9 mouse cellular contexts compared by ENCODE assay signal in the genomic region with DNA sequence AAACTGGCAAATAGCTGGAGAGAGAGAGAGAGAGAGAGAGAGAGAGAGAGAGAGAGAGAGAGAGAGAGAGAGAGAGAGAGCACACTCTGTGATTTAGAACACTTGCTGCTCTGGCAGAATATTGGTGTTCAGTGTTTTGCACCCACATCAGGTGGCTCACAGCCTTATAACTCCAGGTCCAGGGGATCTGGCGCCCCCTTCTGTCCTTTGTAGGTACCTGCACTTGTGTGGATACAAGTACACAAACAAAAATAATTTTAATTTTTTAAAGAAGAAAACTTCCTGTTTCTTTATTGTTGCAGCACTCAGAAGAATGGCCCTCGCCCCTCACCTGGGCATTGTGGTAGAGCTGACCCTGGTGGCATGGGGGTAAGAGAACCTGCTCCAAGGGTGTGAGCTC. TPM values are rescaled to one million over a fixed set of nuclear protein-coding genes. Genes with fewer than 3 reads are reported as not detected.
DNase-seq lines count a peak whose midpoint lies in the region; ATAC-seq and TF ChIP-seq lines count a peak whose summit lies in the region.
"Had no signal": no experiment of that assay in that cellular context is flagged by ENCODE, and none has a peak within 500 bp of the region (broad histone marks: within the 10 kb centered on the region; RNA-seq: fewer than 3 reads in every experiment).

No protein-coding gene starts in this region.

- H3K4me2 ChIP-seq in hindbrain, postnatal 0 days (ENCODE audit: low read depth, low read length) = no peak overlapping the region
- no peak overlapping the region for H3K4me2 ChIP-seq in hindbrain, embryonic 14.5 days (replicated peaks)
- H3K4me2 ChIP-seq in CH12.LX (ENCODE audit: insufficient read depth, low read depth, poor library complexity, severe bottlenecking) = no peak overlapping the region
- H3K4me2 ChIP-seq in forebrain, embryonic 15.5 days (replicated peaks) = no peak overlapping the region
- H3K4me2 ChIP-seq: limb, embryonic 15.5 days had no signal

- H3K79me2 ChIP-seq in CH12.LX (replicated peaks; ENCODE audit: control insufficient read depth, extremely low read depth, insufficient read depth, poor library complexity, severe bottlenecking) = no peaks in the 10 kb centered on the region

- no peaks in the 10 kb centered on the region for H3K9me3 ChIP-seq in hindbrain, postnatal 0 days (ENCODE audit: low read length)
- no peaks in the 10 kb centered on the region for H3K9me3 ChIP-seq in hindbrain, embryonic 14.5 days (ENCODE audit: control insufficient read depth, low read length)
- peaks cover 8% of the 10 kb centered on the region for H3K9me3 ChIP-seq in CH12.LX (replicated peaks; ENCODE audit: low read length)
- H3K9me3 ChIP-seq in hindbrain, embryonic 10.5 days = no peaks in the 10 kb centered on the region
- H3K9me3 ChIP-seq in forebrain, embryonic 15.5 days = no peaks in the 10 kb centered on the region
- H3K9me3 ChIP-seq: limb, embryonic 15.5 days had no signal

- in situ Hi-C loops in CH12.LX (cut with MboI; ENCODE audit: low pct_ligation_motif_present, low pct_unique_long_range_greater_than_20kb, low sequenced_read_pairs) = no loop called here

- no peaks in the 10 kb centered on the region for H3K36me3 ChIP-seq in hindbrain, postnatal 0 days (ENCODE audit: insufficient read depth, low read length)
- H3K36me3 ChIP-seq in hindbrain, embryonic 14.5 days (replicated peaks; ENCODE audit: control insufficient read depth, insufficient read depth) = no peaks in the 10 kb centered on the region
- H3K36me3 ChIP-seq in CH12.LX (replicated peaks in 1 of 2; ENCODE audit: control insufficient read depth in 1 of 2, insufficient read depth in 1 of 2, low read length in 1 of 2) = no peaks in the 10 kb centered on the region
- H3K36me3 ChIP-seq in hindbrain, embryonic 10.5 days = no peaks in the 10 kb centered on the region
- H3K36me3 ChIP-seq in forebrain, embryonic 15.5 days = no peaks in the 10 kb centered on the region
- H3K36me3 ChIP-seq: limb, embryonic 15.5 days had no signal

- H3K27ac ChIP-seq in hindbrain, postnatal 0 days = no peak overlapping the region
- H3K27ac ChIP-seq in hindbrain, embryonic 14.5 days = no peak overlapping the region
- no peak overlapping the region for H3K27ac ChIP-seq in CH12.LX (ENCODE audit: insufficient read depth, low read depth)
- H3K27ac ChIP-seq in hindbrain, embryonic 10.5 days = no peak overlapping the region
- no peak overlapping the region for H3K27ac ChIP-seq in forebrain, embryonic 15.5 days (replicated peaks)
- H3K27ac ChIP-seq: limb, embryonic 15.5 days had no signal

- ATAC-seq in hindbrain, postnatal 0 days = no peak
- ATAC-seq in hindbrain, embryonic 14.5 days (ENCODE audit: low FRiP score) = no peak
- no peak for ATAC-seq in forebrain, embryonic 15.5 days (replicated peaks)

- peak; percentile 84 for TF ChIP-seq RAD21 in CH12.LX (IDR thresholded peaks at IDR 0.05; ENCODE audit: low read depth, low read length)

- TF ChIP-seq EP300 in CH12.LX (IDR thresholded peaks at IDR 0.05; ENCODE audit: low read length) = no peak

- peak; percentile 43 for DNase-seq in hindbrain, postnatal 0 days (ENCODE audit: low spot score)
- no peak for DNase-seq in hindbrain, embryonic 14.5 days (ENCODE audit: low spot score)
- DNase-seq in CH12.LX (ENCODE audit: extremely low read depth) = peak; percentile 69
- peak; percentile 77 for DNase-seq in adrenal gland, postnatal 14 days
- DNase-seq in kidney, adult 9 months = peak; percentile 53
- peak; percentile 89 for DNase-seq in naive thymus-derived CD4-positive, alpha-beta T cell, adult 2 months (ENCODE audit: low read depth)
- no peak for DNase-seq in hindbrain, embryonic 10.5 days (ENCODE audit: low spot score)

- 15% methylated on average over 2 of the region's 2 CpGs for WGBS in hindbrain, postnatal 0 days
- WGBS in hindbrain, embryonic 14.5 days = 17% methylated on average over 2 of the region's 2 CpGs
- WGBS in hindbrain, embryonic 10.5 days = 24% methylated on average over 2 of the region's 2 CpGs
- WGBS in forebrain, embryonic 15.5 days = 21% methylated on average over 2 of the region's 2 CpGs

- H3K4me3 ChIP-seq in hindbrain, postnatal 0 days (ENCODE audit: low read length) = no peak overlapping the region
- no peak overlapping the region for H3K4me3 ChIP-seq in hindbrain, embryonic 14.5 days (replicated peaks; ENCODE audit: low read length)
- no peak overlapping the region for H3K4me3 ChIP-seq in CH12.LX (replicated peaks in 1 of 3; ENCODE audit: low read depth in 2 of 3, low read length in 2 of 3, poor library complexity in 1 of 3)
- H3K4me3 ChIP-seq in hindbrain, embryonic 10.5 days = no peak overlapping the region
- H3K4me3 ChIP-seq in forebrain, embryonic 15.5 days = no peak overlapping the region
- H3K4me3 ChIP-seq: limb, embryonic 15.5 days had no signal

- TF ChIP-seq CTCF in hindbrain, postnatal 0 days (IDR thresholded peaks at IDR 0.05; ENCODE audit: low read depth) = peak; percentile 66
- TF ChIP-seq CTCF in CH12.LX (conservative IDR thresholded peaks at IDR 0.05 in 1 of 2, IDR thresholded peaks at IDR 0.05 in 1 of 2; ENCODE audit: low read depth in 2 of 2, low read length in 2 of 2) = peak; percentile 44 to 91; a peak in 3 of 4 replicates

- H3K9ac ChIP-seq in hindbrain, postnatal 0 days (replicated peaks; ENCODE audit: low read length) = no peak overlapping the region
- H3K9ac ChIP-seq in hindbrain, embryonic 14.5 days = no peak overlapping the region
- no peak overlapping the region for H3K9ac ChIP-seq in CH12.LX (ENCODE audit: insufficient read depth, low read depth)
- no peak overlapping the region for H3K9ac ChIP-seq in forebrain, embryonic 15.5 days (replicated peaks)
- H3K9ac ChIP-seq: limb, embryonic 15.5 days had no signal

- H3K4me1 ChIP-seq in hindbrain, postnatal 0 days (ENCODE audit: insufficient read depth, low read length) = no peaks in the 10 kb centered on the region
- H3K4me1 ChIP-seq in hindbrain, embryonic 14.5 days (replicated peaks; ENCODE audit: control insufficient read depth, insufficient read depth, low read length) = no peaks in the 10 kb centered on the region
- H3K4me1 ChIP-seq in CH12.LX (ENCODE audit: control insufficient read depth in 1 of 2, insufficient read depth in 2 of 2) = peaks cover 13 to 25% of the 10 kb centered on the region in 2 experiments
- H3K4me1 ChIP-seq in hindbrain, embryonic 10.5 days (replicated peaks) = no peaks in the 10 kb centered on the region
- no peaks in the 10 kb centered on the region for H3K4me1 ChIP-seq in forebrain, embryonic 15.5 days

- no peak for TF ChIP-seq POLR2A in CH12.LX (IDR thresholded peaks at IDR 0.05; ENCODE audit: low read depth, low read length)

- dilution Hi-C loops in CH12.LX (cut with MboI; ENCODE audit: extremely low pct_ligation_motif_present, extremely low pct_unique_long_range_greater_than_20kb, low sequenced_read_pairs) = no loop called here

- H3K27me3 ChIP-seq in hindbrain, postnatal 0 days (ENCODE audit: insufficient read depth, low read length) = no peaks in the 10 kb centered on the region
- no peaks in the 10 kb centered on the region for H3K27me3 ChIP-seq in hindbrain, embryonic 14.5 days (ENCODE audit: control insufficient read depth, insufficient read depth, low read length)
- H3K27me3 ChIP-seq in CH12.LX (replicated peaks) = no peaks in the 10 kb centered on the region
- no peaks in the 10 kb centered on the region for H3K27me3 ChIP-seq in hindbrain, embryonic 10.5 days (ENCODE audit: insufficient read depth, poor library complexity, severe bottlenecking)
- no peaks in the 10 kb centered on the region for H3K27me3 ChIP-seq in forebrain, embryonic 15.5 days
- H3K27me3 ChIP-seq: limb, embryonic 15.5 days had no signal

TF ChIP-seq in CH12.LX, 34 proteins besides CTCF, POLR2A, EP300 and RAD21:
- TF ChIP-seq ZC3H11A (IDR thresholded peaks at IDR 0.05; ENCODE audit: low read depth, low read length) (peak; percentile 45), CHD2 (IDR thresholded peaks at IDR 0.05; ENCODE audit: low read length) (no peak), SMC3 (IDR thresholded peaks at IDR 0.05; ENCODE audit: low read depth, low read length) (peak; percentile 85)

RNA-seq across cellular contexts. Expression of gene Gramd1a, which starts 16.5 kb away (rescaled TPM):
- 256 and 258 TPM in 2 replicates for total RNA-seq in hindbrain, postnatal 0 days (2014; rRNA removed)
- 137 and 143 TPM in 2 replicates for polyA plus RNA-seq in hindbrain, postnatal 0 days (2015; fragmentation: Nextera tagmentation; extraction: Ambion mirVana)
- 191 and 198 TPM in 2 replicates for polyA plus RNA-seq in hindbrain, embryonic 14.5 days (2014; fragmentation: Nextera tagmentation; extraction: Ambion mirVana)
- total RNA-seq in CH12.LX (2012; rRNA removed) = 66.6 and 86.0 TPM in 2 replicates
- 45.7 and 49.5 TPM in 2 replicates for total RNA-seq in CH12.LX (2014; rRNA removed)
- polyA plus RNA-seq in CH12.LX (2012; ENCODE audit: insufficient read length, low read depth) = 70.0 and 90.7 TPM in 2 replicates
- 45.9 and 72.5 TPM in 2 replicates for total RNA-seq in adrenal gland, postnatal 14 days (2021)
- polyA plus RNA-seq in hindbrain, embryonic 10.5 days (2016; fragmentation: Nextera tagmentation; extraction: Ambion mirVana) = 111 and 144 TPM in 2 replicates
- 246 TPM in 2 replicates for polyA plus RNA-seq in forebrain, embryonic 15.5 days (2015; fragmentation: Nextera tagmentation; extraction: Ambion mirVana)

RNA-seq across cellular contexts. Expression of gene Scn1b, which starts 45.4 kb away (rescaled TPM):
- total RNA-seq in hindbrain, postnatal 0 days (2014; rRNA removed) = 65.7 and 69.5 TPM in 2 replicates
- polyA plus RNA-seq in hindbrain, postnatal 0 days (2015; fragmentation: Nextera tagmentation; extraction: Ambion mirVana) = 44.3 and 46.0 TPM in 2 replicates
- polyA plus RNA-seq in hindbrain, embryonic 14.5 days (2014; fragmentation: Nextera tagmentation; extraction: Ambion mirVana) = 13.0 and 18.3 TPM in 2 replicates
- total RNA-seq in CH12.LX (2012; rRNA removed) (0.17 and 0.30 TPM in 2 replicates), CH12.LX (2014; rRNA removed) (not detected in 2 replicates)
- not detected in 2 replicates for polyA plus RNA-seq in CH12.LX (2012; ENCODE audit: insufficient read length, low read depth)
- 8.6 and 11.8 TPM in 2 replicates for total RNA-seq in adrenal gland, postnatal 14 days (2021)
- polyA plus RNA-seq in hindbrain, embryonic 10.5 days (2016; fragmentation: Nextera tagmentation; extraction: Ambion mirVana) = 1.2 and 1.3 TPM in 2 replicates
- 4.3 and 4.4 TPM in 2 replicates for polyA plus RNA-seq in forebrain, embryonic 15.5 days (2015; fragmentation: Nextera tagmentation; extraction: Ambion mirVana)

RNA-seq across cellular contexts. Expression of gene Hpn, which starts 57.1 kb away (rescaled TPM):
- total RNA-seq in hindbrain, postnatal 0 days (2014; rRNA removed) = not detected in 2 replicates
- polyA plus RNA-seq in hindbrain, postnatal 0 days (2015; fragmentation: Nextera tagmentation; extraction: Ambion mirVana) = 0.88 and 1.3 TPM in 2 replicates
- polyA plus RNA-seq in hindbrain, embryonic 14.5 days (2014; fragmentation: Nextera tagmentation; extraction: Ambion mirVana) = 0.55 and 0.67 TPM in 2 replicates
- total RNA-seq in CH12.LX (2012; rRNA removed) (1.7 and 3.0 TPM in 2 replicates), CH12.LX (2014; rRNA removed) (8.7 and 11.2 TPM in 2 replicates)
- polyA plus RNA-seq in CH12.LX (2012; ENCODE audit: insufficient read length, low read depth) = 16.7 and 18.7 TPM in 2 replicates
- 3.8 and 41.6 TPM in 2 replicates for total RNA-seq in adrenal gland, postnatal 14 days (2021)
- polyA plus RNA-seq in hindbrain, embryonic 10.5 days (2016; fragmentation: Nextera tagmentation; extraction: Ambion mirVana) = 3.0 and 4.5 TPM in 2 replicates
- polyA plus RNA-seq in forebrain, embryonic 15.5 days (2015; fragmentation: Nextera tagmentation; extraction: Ambion mirVana) = 0.36 TPM in 1 of 2 replicates, not detected in the other

Comparison
In these comparisons a context has a peak if more than half of its experiments do, and no peak if none do; other contexts are left out.
1. DNase-seq: peak in hindbrain, postnatal 0 days (single experiment), CH12.LX (single experiment), adrenal gland, postnatal 14 days (single experiment), kidney, adult 9 months (single experiment) and naive thymus-derived CD4-positive, alpha-beta T cell, adult 2 months (single experiment); none in hindbrain, embryonic 14.5 days (single experiment) and hindbrain, embryonic 10.5 days (single experiment).